Mouse (Mus musculus): ENCODE measurements around the gene Ift140. TPM values are rescaled to one million over a fixed set of nuclear protein-coding genes. Genes with fewer than 3 reads are reported as not detected.
A peak's percentile ranks its signal among the peaks of the same experiment; 100 is the strongest.

The Ift140 gene
- 18.8 and 20.1 TPM in 2 replicates for polyA plus RNA-seq (2015; fragmentation: Nextera tagmentation; extraction: Ambion mirVana)

DNA sequence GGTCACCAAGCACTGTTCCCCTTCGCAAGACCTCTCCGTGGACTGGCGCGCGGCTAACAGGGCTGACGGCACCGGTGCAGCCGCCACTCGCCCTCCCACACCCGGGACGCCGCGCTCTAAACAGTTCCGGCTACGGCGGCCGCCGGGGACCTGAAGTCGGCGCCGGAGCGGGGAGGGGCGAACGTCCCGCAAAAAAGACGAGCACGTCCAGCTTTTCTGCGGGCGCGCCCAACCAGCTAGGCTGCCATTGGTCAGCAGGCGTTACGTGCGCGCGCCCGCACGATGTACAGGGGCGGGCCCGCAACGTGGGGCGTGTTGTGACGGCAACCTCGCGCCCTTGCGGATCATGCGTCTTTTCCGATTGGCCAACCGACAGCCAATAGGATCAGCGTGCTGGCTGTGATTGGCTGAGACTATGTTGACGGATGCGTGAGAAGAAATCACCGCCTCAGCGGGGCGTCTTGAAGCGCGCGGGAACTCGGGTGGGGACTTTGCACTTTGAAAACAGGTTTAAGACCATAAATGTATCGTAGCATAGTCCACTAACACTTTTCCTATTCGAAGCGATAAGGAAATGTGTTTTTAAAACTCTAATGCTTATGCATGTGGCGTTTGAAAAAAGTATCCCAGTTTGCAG, at the start of gene Ift140, which contains the start of gene Cramp1l:
TSS of gene Ift140 (plus strand) at position 431 of the 637 bp plus-strand sequence.
TSS of gene Cramp1l (minus strand) at position 134 of the 637 bp plus-strand sequence.
- H3K4me3 ChIP-seq (ENCODE audit: low read depth, low read length): peak within 1 kb of the TSS; percentile 72
- H3K27ac ChIP-seq (ENCODE audit: low read length): peak within 1 kb of the TSS; percentile 75
- peak; percentile 99 for ATAC-seq
- H3K9me3 ChIP-seq (replicated peaks; ENCODE audit: control insufficient read depth, low read length, poor library complexity, severe bottlenecking): no peaks in the 10 kb centered on the region
- peak within 1 kb of the TSS; percentile 100 for H3K4me2 ChIP-seq (ENCODE audit: low read length)
- peaks cover 11% of the 10 kb centered on the region for H3K36me3 ChIP-seq (ENCODE audit: control insufficient read depth, insufficient read depth, low read length)
- peaks cover 28% of the 10 kb centered on the region for H3K4me1 ChIP-seq (ENCODE audit: control insufficient read depth, insufficient read depth, low read length)
- H3K9ac ChIP-seq (ENCODE audit: low read depth, low read length): peak within 1 kb of the TSS; percentile 84
- no peaks in the 10 kb centered on the region for H3K27me3 ChIP-seq (ENCODE audit: control insufficient read depth, insufficient read depth, low read depth, low read length)
- under 1% methylated on average over 62 of the region's 62 CpGs for WGBS

GRCm38 (mm10) chr17:24987221-24987620, 28.7 kb upstream of the Ift140 start:
- ATAC-seq: no peak
- no peak overlapping the region for H3K4me3 ChIP-seq (ENCODE audit: low read depth, low read length)
- 96% methylated on average over 6 of the region's 6 CpGs for WGBS
- H3K4me1 ChIP-seq (ENCODE audit: control insufficient read depth, insufficient read depth, low read length): no peaks in the 10 kb centered on the region
- peaks cover 55% of the 10 kb centered on the region for H3K36me3 ChIP-seq (ENCODE audit: control insufficient read depth, insufficient read depth, low read length)
- H3K27me3 ChIP-seq (ENCODE audit: control insufficient read depth, insufficient read depth, low read depth, low read length): no peaks in the 10 kb centered on the region
- H3K27ac ChIP-seq (ENCODE audit: low read length): no peak overlapping the region
- H3K9me3 ChIP-seq (replicated peaks; ENCODE audit: control insufficient read depth, low read length, poor library complexity, severe bottlenecking): no peaks in the 10 kb centered on the region
- H3K9ac ChIP-seq (ENCODE audit: low read depth, low read length): no peak overlapping the region
- no peak overlapping the region for H3K4me2 ChIP-seq (ENCODE audit: low read length)

DNA sequence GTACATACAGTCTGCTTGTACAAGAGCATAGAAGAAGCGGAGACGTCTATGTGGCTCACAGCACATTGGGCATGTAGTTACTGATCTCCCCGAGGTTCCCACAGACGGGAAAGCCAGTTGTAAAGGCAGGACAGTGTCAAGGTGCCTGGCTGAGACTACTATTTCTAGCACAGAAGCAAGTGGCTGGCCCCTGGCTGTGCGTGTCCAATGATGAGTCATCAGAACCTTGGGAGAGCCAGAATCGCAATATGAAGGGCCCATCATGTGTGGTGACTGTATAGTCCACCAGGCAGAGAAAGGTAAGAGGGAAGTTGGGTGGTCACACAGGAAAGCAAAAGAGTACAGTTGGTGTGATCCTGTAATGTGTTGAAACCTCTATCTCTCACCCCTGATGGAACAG, 21.2 kb upstream of the Ift140 start:
- Histone ChIP-seq H3K36me3 (ENCODE audit: control insufficient read depth, insufficient read depth, low read length) (peaks cover 44% of the 10 kb centered on the region), H3K9me3 (replicated peaks; ENCODE audit: control insufficient read depth, low read length, poor library complexity, severe bottlenecking) (no peaks in the 10 kb centered on the region), H3K4me1 (ENCODE audit: control insufficient read depth, insufficient read depth, low read length) (no peaks in the 10 kb centered on the region), H3K27ac (ENCODE audit: low read length) (no peak overlapping the region), H3K27me3 (ENCODE audit: control insufficient read depth, insufficient read depth, low read depth, low read length) (no peaks in the 10 kb centered on the region), H3K9ac (ENCODE audit: low read depth, low read length) (no peak overlapping the region), H3K4me3 (ENCODE audit: low read depth, low read length) (no peak overlapping the region), H3K4me2 (ENCODE audit: low read length) (no peak overlapping the region)
- ATAC-seq: no peak
- whole genome bisulfite sequencing: 94% methylated on average over 6 of the region's 6 CpGs

DNA sequence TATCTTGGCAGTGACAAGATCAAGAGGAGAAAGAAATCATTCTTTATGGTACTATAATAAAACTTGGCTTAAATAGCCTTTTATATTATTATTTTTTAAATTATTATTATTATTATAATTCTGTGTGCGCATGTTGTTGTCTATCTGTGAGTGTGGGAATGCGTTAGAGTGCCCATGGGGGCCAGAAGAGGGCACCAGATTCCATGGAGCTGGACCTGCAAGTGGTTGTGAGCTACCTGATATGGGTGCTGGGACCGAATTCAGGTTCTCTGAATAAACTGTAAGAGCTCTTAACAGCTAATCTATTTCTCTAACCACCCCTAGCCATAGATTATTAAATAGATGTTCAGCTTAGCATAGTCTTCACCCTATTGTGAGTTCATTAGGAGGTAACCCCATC, 10.8 kb upstream of the Ift140 start:
- Histone ChIP-seq H3K27me3 (ENCODE audit: control insufficient read depth, insufficient read depth, low read depth, low read length) (no peaks in the 10 kb centered on the region), H3K36me3 (ENCODE audit: control insufficient read depth, insufficient read depth, low read length) (peaks cover 9% of the 10 kb centered on the region; the same call in 1 of the 2 replicates), H3K4me2 (ENCODE audit: low read length) (no peak overlapping the region), H3K9ac (ENCODE audit: low read depth, low read length) (no peak overlapping the region), H3K27ac (ENCODE audit: low read length) (no peak overlapping the region), H3K9me3 (replicated peaks; ENCODE audit: control insufficient read depth, low read length, poor library complexity, severe bottlenecking) (no peaks in the 10 kb centered on the region), H3K4me1 (ENCODE audit: control insufficient read depth, insufficient read depth, low read length) (no peaks in the 10 kb centered on the region), H3K4me3 (ENCODE audit: low read depth, low read length) (no peak overlapping the region)
- 95% methylated on average over 3 of the region's 3 CpGs for WGBS
- ATAC-seq: no peak

- no peaks in the 10 kb centered on the region for H3K9me3 ChIP-seq (replicated peaks; ENCODE audit: control insufficient read depth, low read length, poor library complexity, severe bottlenecking)
- H3K9ac ChIP-seq (ENCODE audit: low read depth, low read length): no peak overlapping the region
- no peak overlapping the region for H3K4me3 ChIP-seq (ENCODE audit: low read depth, low read length)
- H3K27me3 ChIP-seq (ENCODE audit: control insufficient read depth, insufficient read depth, low read depth, low read length): no peaks in the 10 kb centered on the region
- H3K4me1 ChIP-seq (ENCODE audit: control insufficient read depth, insufficient read depth, low read length): peaks cover under 1% of the 10 kb centered on the region; the same call in 1 of the 2 replicates
- peaks cover 17% of the 10 kb centered on the region for H3K36me3 ChIP-seq (ENCODE audit: control insufficient read depth, insufficient read depth, low read length)
- H3K27ac ChIP-seq (ENCODE audit: low read length): no peak overlapping the region
- no peak overlapping the region for H3K4me2 ChIP-seq (ENCODE audit: low read length)
- no peak for ATAC-seq
Measured at GRCm38 (mm10) chr17:25007480-25007879, 8.4 kb upstream of the Ift140 start.

- H3K9me3 ChIP-seq (replicated peaks; ENCODE audit: control insufficient read depth, low read length, poor library complexity, severe bottlenecking): no peaks in the 10 kb centered on the region
- ATAC-seq: no peak
- H3K4me2 ChIP-seq (ENCODE audit: low read length): peak overlapping the region; percentile 100
- H3K4me3 ChIP-seq (ENCODE audit: low read depth, low read length): peak overlapping the region; percentile 72
- H3K27ac ChIP-seq (ENCODE audit: low read length): peak overlapping the region; percentile 28
- under 1% methylated on average over 68 of the region's 81 CpGs for WGBS
- H3K4me1 ChIP-seq (ENCODE audit: control insufficient read depth, insufficient read depth, low read length): peaks cover 28% of the 10 kb centered on the region
- H3K36me3 ChIP-seq (ENCODE audit: control insufficient read depth, insufficient read depth, low read length): peaks cover 11% of the 10 kb centered on the region
- peak overlapping the region; percentile 93 for H3K9ac ChIP-seq (ENCODE audit: low read depth, low read length)
- H3K27me3 ChIP-seq (ENCODE audit: control insufficient read depth, insufficient read depth, low read depth, low read length): no peaks in the 10 kb centered on the region
Measured at GRCm38 (mm10) chr17:25013606-25014501, 2.0 kb upstream of the Ift140 start.

DNA sequence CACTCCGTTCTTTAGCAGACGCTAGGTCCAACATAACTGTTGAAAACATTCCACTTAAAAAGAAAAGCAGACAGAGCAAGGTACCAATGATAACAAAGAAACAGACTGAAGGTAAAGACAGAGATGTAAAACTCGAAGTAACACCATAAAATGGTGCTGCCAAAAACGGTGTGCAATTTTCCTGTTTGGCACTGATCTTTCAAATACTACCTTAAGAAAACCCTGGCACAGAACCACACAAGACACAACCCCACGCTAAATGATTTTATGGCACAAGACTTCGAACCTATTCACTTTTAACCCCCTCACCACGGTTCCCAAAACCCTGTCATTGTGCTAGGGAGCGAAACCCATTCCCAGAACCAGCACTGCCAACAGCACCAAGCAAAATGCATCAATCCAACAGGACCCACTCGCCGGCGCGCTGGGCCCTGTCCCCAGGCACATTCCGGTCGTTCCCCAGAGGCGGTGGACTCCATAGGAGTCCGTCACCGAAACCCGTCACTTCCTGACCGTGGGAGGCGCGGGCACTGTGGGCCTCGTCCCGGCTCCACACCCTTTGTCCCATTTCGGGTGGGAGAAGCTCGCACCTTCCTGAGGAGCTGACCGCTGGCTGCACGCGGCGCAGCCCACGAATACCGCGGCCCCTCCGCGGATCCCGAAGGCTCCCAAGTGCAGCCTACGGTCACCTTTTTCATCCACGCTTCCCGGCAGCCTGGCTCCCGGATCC, 879 bp upstream of the Ift140 start:
- Histone ChIP-seq H3K36me3 (ENCODE audit: control insufficient read depth, insufficient read depth, low read length) (peaks cover 11% of the 10 kb centered on the region), H3K4me2 (ENCODE audit: low read length) (peak overlapping the region; percentile 100), H3K27me3 (ENCODE audit: control insufficient read depth, insufficient read depth, low read depth, low read length) (no peaks in the 10 kb centered on the region), H3K9me3 (replicated peaks; ENCODE audit: control insufficient read depth, low read length, poor library complexity, severe bottlenecking) (no peaks in the 10 kb centered on the region), H3K27ac (ENCODE audit: low read length) (peak overlapping the region; percentile 75), H3K4me3 (ENCODE audit: low read depth, low read length) (peak overlapping the region; percentile 72), H3K9ac (ENCODE audit: low read depth, low read length) (peak overlapping the region; percentile 84), H3K4me1 (ENCODE audit: control insufficient read depth, insufficient read depth, low read length) (peaks cover 28% of the 10 kb centered on the region)
- under 1% methylated on average over 38 of the region's 39 CpGs for WGBS
- peak; percentile 4; the same call in 1 of the 2 replicates for ATAC-seq

- H3K4me1 ChIP-seq (ENCODE audit: control insufficient read depth, insufficient read depth, low read length): peaks cover 28% of the 10 kb centered on the region
- under 1% methylated on average over 55 of the region's 55 CpGs for WGBS
- H3K4me3 ChIP-seq (ENCODE audit: low read depth, low read length): peak overlapping the region; percentile 72
- H3K9me3 ChIP-seq (replicated peaks; ENCODE audit: control insufficient read depth, low read length, poor library complexity, severe bottlenecking): no peaks in the 10 kb centered on the region
- H3K27me3 ChIP-seq (ENCODE audit: control insufficient read depth, insufficient read depth, low read depth, low read length): no peaks in the 10 kb centered on the region
- H3K4me2 ChIP-seq (ENCODE audit: low read length): peak overlapping the region; percentile 97
- H3K9ac ChIP-seq (ENCODE audit: low read depth, low read length): peak overlapping the region; percentile 73
- peak; percentile 94 for ATAC-seq
- H3K27ac ChIP-seq (ENCODE audit: low read length): peak overlapping the region; percentile 70
- peaks cover 8% of the 10 kb centered on the region for H3K36me3 ChIP-seq (ENCODE audit: control insufficient read depth, insufficient read depth, low read length)
Measured at GRCm38 (mm10) chr17:25016292-25017132, 627 bp downstream of the Ift140 start.

Measured in midbrain, embryonic 16.5 days (tissue).